Mouse (Mus musculus): ENCODE data around the gene Zbbx.

Gene Zbbx

DNA sequence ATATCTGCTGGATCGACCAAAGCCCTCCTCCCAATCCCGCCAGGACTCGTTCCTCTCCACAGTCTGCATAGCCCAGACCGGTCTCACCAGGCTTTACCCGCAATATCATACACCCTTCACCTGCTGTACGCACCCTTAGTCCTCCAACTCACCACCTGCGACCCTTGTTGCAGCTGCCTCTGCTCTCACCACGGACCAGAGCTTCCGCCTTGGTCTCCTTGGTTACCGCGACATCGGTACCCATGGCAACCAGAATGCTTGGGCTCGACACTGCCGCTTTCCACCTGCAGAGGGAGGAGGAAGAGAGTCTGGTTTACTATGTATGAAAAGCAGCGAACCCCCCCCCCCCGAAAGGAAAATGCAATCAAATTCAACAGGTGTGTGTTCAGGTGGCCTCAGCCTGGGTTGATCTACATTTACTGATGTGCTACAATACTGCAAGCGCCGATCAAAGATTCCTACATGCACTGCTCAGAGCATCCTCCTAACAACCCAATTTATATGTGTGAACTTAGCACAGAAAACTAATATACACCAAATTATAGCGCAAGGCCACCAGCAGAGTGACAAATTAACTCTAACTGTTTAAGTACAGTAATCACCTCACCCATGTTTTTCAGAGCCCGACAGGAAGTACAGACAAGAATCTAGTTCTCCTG, at the start of gene Zbbx:
TSS of gene Zbbx (minus strand) at position 197 of the 659 bp plus-strand sequence.
- peak; percentile 79 for DNase-seq

DNA sequence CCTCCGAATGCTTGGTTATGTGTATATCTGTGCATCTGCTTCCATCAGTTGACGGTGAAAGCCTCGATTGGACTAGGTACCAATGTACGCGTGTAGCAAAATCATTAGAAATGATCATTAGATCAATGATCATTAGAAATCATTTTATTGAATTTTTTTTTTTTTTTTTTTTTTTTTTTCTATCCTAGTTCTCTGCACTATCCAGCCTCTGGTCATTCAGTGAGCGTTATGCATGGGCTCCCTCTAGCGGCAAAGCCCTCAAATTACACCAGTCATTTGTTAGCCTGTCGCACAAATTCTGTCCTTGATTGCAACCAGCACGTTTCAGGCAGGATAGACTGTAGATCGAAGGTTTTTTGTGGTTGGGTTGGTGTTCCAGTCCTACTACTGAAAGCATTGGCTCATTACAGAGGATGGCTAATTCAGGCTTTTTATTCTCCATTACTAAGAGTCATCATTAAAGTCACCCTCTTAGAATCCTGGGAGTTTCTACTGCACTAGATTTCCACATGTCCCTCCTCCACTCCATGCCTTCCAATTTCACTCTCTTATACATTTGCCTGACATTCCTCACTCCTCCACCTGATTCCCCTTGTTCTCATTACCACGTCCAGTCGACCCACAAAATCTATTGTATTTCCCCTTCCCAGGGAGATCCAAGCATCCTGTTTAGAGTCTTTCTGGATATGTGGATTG, 38.1 kb upstream of the Zbbx start:
- peak; percentile 31 for DNase-seq

DNA sequence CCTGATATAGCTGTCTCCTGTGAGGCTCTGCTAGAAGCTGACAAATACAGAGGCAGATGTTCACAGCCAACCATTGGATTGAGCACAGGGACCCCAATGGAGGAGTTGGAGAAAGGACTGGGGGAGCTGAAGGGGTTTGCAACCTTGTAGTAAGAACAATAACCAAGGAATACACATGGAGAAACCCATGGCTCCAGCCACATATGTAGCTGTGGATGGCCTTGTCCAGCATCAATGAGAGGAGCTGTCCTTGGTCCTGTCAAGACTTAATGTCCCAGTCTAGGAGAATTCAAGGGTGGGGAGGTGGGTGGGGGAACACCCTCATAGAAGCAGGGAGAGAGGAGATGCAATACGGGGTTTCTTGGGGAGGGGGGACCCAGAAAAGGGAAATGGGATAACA, 17.8 kb upstream of the Zbbx start:
- no peak for DNase-seq

DNA sequence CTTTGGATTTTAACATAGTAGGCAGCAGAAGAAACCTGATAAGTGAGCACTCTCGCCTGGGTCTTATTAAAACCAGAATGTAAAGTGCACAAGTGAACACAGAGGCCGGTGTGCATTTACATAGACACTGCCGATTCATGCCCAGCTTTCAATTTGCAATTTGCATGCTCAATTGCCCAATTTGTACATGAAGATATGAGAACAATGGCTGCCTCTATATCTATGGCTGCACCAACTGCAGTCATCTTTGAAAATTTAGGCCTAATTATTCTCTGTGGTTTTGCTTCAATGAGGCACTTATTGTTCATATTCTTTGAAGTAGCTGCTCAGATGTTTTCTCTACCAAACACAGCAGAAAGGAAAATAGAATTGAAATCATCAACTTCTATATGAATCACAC, 23.0 kb downstream of the Zbbx start:
- DNase-seq, result no peak

DNA sequence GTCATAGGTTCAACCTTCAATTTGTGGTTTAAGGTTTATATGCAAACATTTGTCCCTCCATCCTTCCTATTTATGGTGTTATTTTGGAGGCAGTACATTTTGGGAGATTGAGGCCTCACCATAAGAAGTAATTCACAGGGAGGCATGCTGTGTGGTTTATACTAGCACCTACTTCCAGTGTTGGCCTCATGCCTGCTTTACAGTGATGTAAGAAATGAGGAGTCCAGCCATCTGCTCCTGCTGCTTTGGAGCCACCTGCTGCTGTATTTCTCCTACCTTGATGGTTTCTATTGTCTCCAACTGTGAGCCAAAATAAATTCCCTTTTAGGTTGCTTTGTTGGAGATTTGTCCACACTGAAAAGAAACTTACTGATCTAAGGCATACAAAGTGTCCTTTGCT, 60.0 kb downstream of the Zbbx start:
- peak; percentile 51 for DNase-seq

DNA sequence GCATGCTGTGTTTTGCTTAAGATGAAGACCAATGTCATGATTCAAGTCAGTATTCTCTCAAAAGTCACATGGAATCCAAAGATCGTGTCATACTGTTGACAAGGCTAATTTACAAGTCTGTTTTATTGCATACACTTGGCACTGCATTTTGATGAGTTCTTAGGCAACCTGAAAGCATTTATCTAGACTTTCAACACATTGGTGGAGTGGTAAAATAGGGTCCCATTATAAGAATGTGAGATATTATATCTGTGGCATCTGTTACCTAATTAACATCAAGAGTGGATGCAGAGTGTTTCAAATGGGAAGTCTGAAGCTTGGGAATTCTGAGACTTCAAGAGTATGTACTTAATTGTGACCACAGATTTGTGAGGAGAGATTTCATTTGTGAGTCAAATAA, 79.1 kb downstream of the Zbbx start:
- no peak for DNase-seq

DNA sequence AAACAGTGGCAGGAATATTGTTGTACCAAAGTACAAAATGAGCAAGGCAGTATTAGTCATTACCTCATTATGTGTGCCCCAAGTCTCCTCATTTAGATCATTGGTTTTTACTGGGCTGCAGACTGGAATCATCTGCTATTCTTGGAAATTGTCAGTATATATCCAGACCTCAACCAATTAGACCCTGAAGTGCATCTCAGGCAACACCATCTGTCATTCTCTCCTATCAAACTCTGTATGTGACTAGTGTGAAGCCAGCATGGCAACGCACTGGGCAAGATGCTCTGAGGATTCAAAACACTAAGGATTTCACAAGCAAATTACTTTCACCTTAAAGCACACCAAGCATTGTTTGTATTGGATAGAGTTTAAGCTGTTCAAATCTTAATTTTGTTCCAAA, 85.9 kb downstream of the Zbbx start:
- no peak for DNase-seq

DNA sequence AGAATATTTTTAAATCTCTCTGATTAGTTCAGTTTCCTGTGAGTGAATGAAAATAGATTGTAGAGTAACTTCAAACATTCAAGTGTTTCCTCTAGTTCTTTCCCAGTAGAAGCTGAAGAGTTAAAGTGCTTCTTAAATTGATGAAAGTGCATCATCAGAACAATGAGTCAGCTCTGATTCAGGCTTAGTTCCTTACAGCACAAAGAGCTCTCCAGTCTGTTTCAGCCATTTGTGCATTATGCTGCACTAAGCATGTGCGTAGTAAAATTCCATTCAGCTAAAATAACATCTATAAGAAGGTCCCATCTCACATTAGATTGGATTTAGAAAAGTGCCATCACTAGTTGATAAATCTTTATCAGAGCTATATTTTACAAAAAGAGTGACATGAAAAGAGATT, 155.1 kb downstream of the Zbbx start:
- no peak for DNase-seq
